Comparison of ENCODE assay signal across 8 mouse cellular contexts in genomic region chr3:46448266-46448532, GRCm38 (mm10). TPM values are rescaled to one million over a fixed set of nuclear protein-coding genes. Genes with fewer than 3 reads are reported as not detected.
A peak's percentile ranks its signal among the peaks of the same experiment; 100 is the strongest.
DNase-seq lines count a peak whose midpoint lies in the region; ATAC-seq lines count a peak whose summit lies in the region.

No protein-coding gene starts in this region.

- H3K9me3 ChIP-seq in heart, embryonic 16.5 days (replicated peaks; ENCODE audit: control insufficient read depth, low read length): no peaks in the 10 kb centered on the region
- no peaks in the 10 kb centered on the region for H3K9me3 ChIP-seq in hindbrain, embryonic 13.5 days
- H3K9me3 ChIP-seq in midbrain, embryonic 11.5 days (ENCODE audit: control insufficient read depth, low read length): no peaks in the 10 kb centered on the region

- H3K36me3 ChIP-seq in heart, embryonic 16.5 days (ENCODE audit: control insufficient read depth, insufficient read depth): no peaks in the 10 kb centered on the region
- no peaks in the 10 kb centered on the region for H3K36me3 ChIP-seq in hindbrain, embryonic 13.5 days
- H3K36me3 ChIP-seq in midbrain, embryonic 11.5 days (ENCODE audit: control insufficient read depth, insufficient read depth, low read length): no peaks in the 10 kb centered on the region

- H3K27ac ChIP-seq in heart, embryonic 16.5 days (ENCODE audit: low read length): peak overlapping the region; percentile 81; the same call in 1 of the 2 replicates
- H3K27ac ChIP-seq in hindbrain, embryonic 13.5 days: no peak overlapping the region
- no peak overlapping the region for H3K27ac ChIP-seq in midbrain, embryonic 11.5 days (ENCODE audit: low read depth, low read length)

- intact Hi-C loops in heart, postnatal 14 days (cut with DNase I): no loop called here

- WGBS in heart, embryonic 16.5 days: 12% methylated on average over 5 of the region's 5 CpGs
- WGBS in hindbrain, embryonic 13.5 days: 10% methylated on average over 5 of the region's 5 CpGs
- 18% methylated on average over 5 of the region's 5 CpGs for WGBS in midbrain, embryonic 11.5 days

- no peaks in the 10 kb centered on the region for H3K4me1 ChIP-seq in heart, embryonic 16.5 days (ENCODE audit: control insufficient read depth, insufficient read depth, low read length)
- H3K4me1 ChIP-seq in hindbrain, embryonic 13.5 days (replicated peaks): peaks cover 10% of the 10 kb centered on the region; the same call in 1 of the 2 replicates
- no peaks in the 10 kb centered on the region for H3K4me1 ChIP-seq in midbrain, embryonic 11.5 days (ENCODE audit: control insufficient read depth, insufficient read depth, low read length)

- H3K9ac ChIP-seq in heart, embryonic 16.5 days (ENCODE audit: low read length): peak overlapping the region; percentile 82
- peak overlapping the region; percentile 80; the same call in 1 of the 2 replicates for H3K9ac ChIP-seq in hindbrain, embryonic 13.5 days
- H3K9ac ChIP-seq in midbrain, embryonic 11.5 days (ENCODE audit: low read length): peak overlapping the region; percentile 87

- H3K4me2 ChIP-seq in heart, embryonic 16.5 days (ENCODE audit: low read depth, low read length): peak overlapping the region; percentile 73
- peak overlapping the region; percentile 95 for H3K4me2 ChIP-seq in hindbrain, embryonic 13.5 days
- peak overlapping the region; percentile 79 for H3K4me2 ChIP-seq in midbrain, embryonic 11.5 days

- no peaks in the 10 kb centered on the region for H3K27me3 ChIP-seq in heart, embryonic 16.5 days (ENCODE audit: control insufficient read depth, insufficient read depth, low read length)
- H3K27me3 ChIP-seq in hindbrain, embryonic 13.5 days: no peaks in the 10 kb centered on the region
- no peaks in the 10 kb centered on the region for H3K27me3 ChIP-seq in midbrain, embryonic 11.5 days (ENCODE audit: control insufficient read depth, insufficient read depth, low read length)

- peak overlapping the region; percentile 78 for H3K4me3 ChIP-seq in heart, embryonic 16.5 days (ENCODE audit: low read length)
- peak overlapping the region; percentile 60 for H3K4me3 ChIP-seq in hindbrain, embryonic 13.5 days
- H3K4me3 ChIP-seq in midbrain, embryonic 11.5 days (ENCODE audit: low read depth, low read length): peak overlapping the region; percentile 61

- no peak for ATAC-seq in heart, embryonic 16.5 days (replicated peaks; ENCODE audit: extremely low read depth, insufficient read depth, low FRiP score)
- ATAC-seq in common myeloid progenitor, adult 5-6 weeks (replicated peaks; ENCODE audit: low read depth, poor library complexity, severe bottlenecking): 0 out of 2 replicates have a peak, but pooled peaks have one; percentile 22
- ATAC-seq in hindbrain, embryonic 13.5 days (ENCODE audit: low FRiP score): peak; percentile 8; the same call in 1 of the 2 replicates
- peak; percentile 28 for ATAC-seq in midbrain, embryonic 11.5 days (ENCODE audit: low FRiP score)
- ATAC-seq in monocyte, adult 5-6 weeks (replicated peaks; ENCODE audit: insufficient number of reproducible peaks, low FRiP score, low TSS enrichment, poor library complexity, severe bottlenecking): no peak

- DNase-seq in heart, postnatal 14 days: no peak
- no peak for DNase-seq in midbrain, embryonic 11.5 days (ENCODE audit: low spot score, missing footprints)
- DNase-seq in T-cell, adult 2 months (ENCODE audit: low spot score): no peak
- DNase-seq in urinary bladder, postnatal 10 days (ENCODE audit: low spot score): no peak

RNA-seq across cellular contexts. Expression of gene Pabpc4l, which starts 0.2 kb away (rescaled TPM):
- polyA plus RNA-seq in heart, embryonic 16.5 days (2015; fragmentation: Nextera tagmentation; extraction: Ambion mirVana): 6.6 and 6.7 TPM in 2 replicates
- total RNA-seq in heart, postnatal 14 days (2021): 1 to 10 TPM; 1.4 to 1.6 TPM
- total RNA-seq in common myeloid progenitor, adult 5-6 weeks (2017): 0.09 TPM in 1 of 2 replicates, not detected in the other
- polyA plus RNA-seq in hindbrain, embryonic 13.5 days (2015; fragmentation: Nextera tagmentation; extraction: Ambion mirVana): 3.4 and 4.5 TPM in 2 replicates
- polyA plus RNA-seq in midbrain, embryonic 11.5 days (2014; fragmentation: Nextera tagmentation; extraction: Ambion mirVana): 9.1 and 9.3 TPM in 2 replicates
- not detected in 3 replicates for total RNA-seq in monocyte, adult 5-6 weeks (2017)

Comparison
In these comparisons a context has a peak if more than half of its experiments do, and no peak if none do; other contexts are left out.
1. ATAC-seq: peak in common myeloid progenitor, adult 5-6 weeks (single experiment), hindbrain, embryonic 13.5 days (single experiment) and midbrain, embryonic 11.5 days (single experiment); none in heart, embryonic 16.5 days (single experiment) and monocyte, adult 5-6 weeks (single experiment).
2. Peak in every context shown above with its lines, with median percentiles within 50 percentile points of each other: H3K4me2 ChIP-seq, H3K4me3 ChIP-seq and H3K9ac ChIP-seq.